Mouse (Mus musculus) kidney, embryonic 15.5 days (tissue): ENCODE results near the gene Tdp2. TPM values are rescaled to one million over a fixed set of nuclear protein-coding genes. Genes with fewer than 3 reads are reported as not detected.

Source experiments
- ATAC-seq: fragments of 200-750 bp; cut with Nextera tagmentation; replicated peaks from 2 replicates; pipeline ENCODE4 v1.8.0; 2017; ENCODE audit warnings: moderate TSS enrichment; ENCODE audit not compliant: low FRiP score
- H3K27ac ChIP-seq: fragments of 300-500 bp; sonication (generic); 2 replicates; pipeline ENCODE4 v1.5.1; 2015; ENCODE audit warnings: mild to moderate bottlenecking, inconsistent platforms
- H3K27me3 ChIP-seq: fragments of 300-500 bp; sonication (generic); 2 replicates; pipeline ENCODE4 v1.6.1; 2015; ENCODE audit warnings: inconsistent platforms
- H3K36me3 ChIP-seq: fragments of 300-500 bp; sonication (generic); 2 replicates; pipeline ENCODE4 v1.6.1; 2015; ENCODE audit warnings: inconsistent platforms
- H3K4me1 ChIP-seq: fragments of 300-500 bp; sonication (generic); 2 replicates; pipeline ENCODE4 v1.6.1; 2015; ENCODE audit warnings: inconsistent platforms
- H3K4me2 ChIP-seq: fragments of 300-500 bp; sonication (generic); 2 replicates; pipeline ENCODE4 v1.6.1; 2015; ENCODE audit warnings: moderate library complexity, mild to moderate bottlenecking, inconsistent platforms
- H3K4me3 ChIP-seq: fragments of 300-500 bp; sonication (generic); replicated peaks from 2 replicates; pipeline ENCODE4 v1.5.1; 2015; ENCODE audit warnings: mild to moderate bottlenecking, inconsistent platforms
- H3K9ac ChIP-seq: fragments of 300-500 bp; sonication (generic); 2 replicates; pipeline ENCODE4 v1.6.1; 2015; ENCODE audit warnings: mild to moderate bottlenecking, inconsistent platforms
- H3K9me3 ChIP-seq: fragments of 300-500 bp; sonication (generic); replicated peaks from 2 replicates; pipeline ENCODE4 v1.6.1; 2016; ENCODE audit warnings: inconsistent platforms
- WGBS: fragments of 180-500 bp; shearing (Covaris S2); methylation state at CpG from one replicate; pipeline ENCODE4 v1.1.7; 2015; ENCODE audit warnings: mixed read lengths; 5-methylcytosine and 5-hydroxymethylcytosine counted together
- polyA plus RNA-seq: library from polyadenylated mRNA; unstranded; fragments of >200 nt; fragmentation: Nextera tagmentation; extraction: Ambion mirVana; gene quantifications from 2 replicates; pipeline ENCODE4 v1.2.1, GENCODE M21; 2015

The Tdp2 gene
- polyA plus RNA-seq, 1 experiment from 2014 or later = 65.5 TPM

GRCm38 (mm10) chr13:24802131-24802691, 29.3 kb upstream of the Tdp2 start:
- Histone ChIP-seq H3K9me3 (no peaks in the 10 kb centered on the region), H3K9ac (peak overlapping the region; percentile 98), H3K27me3 (no peaks in the 10 kb centered on the region), H3K27ac (peak overlapping the region; percentile 99), H3K36me3 (peaks cover 20% of the 10 kb centered on the region), H3K4me3 (peak overlapping the region; percentile 91), H3K4me2 (peak overlapping the region; percentile 87), H3K4me1 (peaks cover 16% of the 10 kb centered on the region)
- ATAC-seq = no peak
- WGBS = under 1% methylated on average over 26 of the region's 26 CpGs

GRCm38 (mm10) chr13:24803196-24803595, 28.3 kb upstream of the Tdp2 start:
- Histone ChIP-seq H3K9me3 (no peaks in the 10 kb centered on the region), H3K27me3 (no peaks in the 10 kb centered on the region), H3K27ac (no peak overlapping the region), H3K9ac (peak overlapping the region; percentile 98), H3K4me3 (peak overlapping the region; percentile 91), H3K4me1 (peaks cover 16% of the 10 kb centered on the region), H3K4me2 (peak overlapping the region; percentile 87), H3K36me3 (peaks cover 30% of the 10 kb centered on the region)
- ATAC-seq = no peak
- WGBS = 19% methylated on average over 2 of the region's 2 CpGs

GRCm38 (mm10) chr13:24806079-24806478, 25.4 kb upstream of the Tdp2 start:
- peaks cover 10% of the 10 kb centered on the region for H3K4me1 ChIP-seq
- no peaks in the 10 kb centered on the region for H3K9me3 ChIP-seq
- no peak overlapping the region for H3K27ac ChIP-seq
- H3K4me3 ChIP-seq = no peak overlapping the region
- H3K36me3 ChIP-seq = peaks cover 58% of the 10 kb centered on the region
- H3K9ac ChIP-seq = no peak overlapping the region
- H3K27me3 ChIP-seq = no peaks in the 10 kb centered on the region
- ATAC-seq = no peak
- H3K4me2 ChIP-seq = no peak overlapping the region

GRCm38 (mm10) chr13:24812521-24812920, 19.0 kb upstream of the Tdp2 start:
- Histone ChIP-seq H3K9ac (no peak overlapping the region), H3K27me3 (no peaks in the 10 kb centered on the region), H3K4me3 (no peak overlapping the region), H3K9me3 (no peaks in the 10 kb centered on the region), H3K4me1 (no peaks in the 10 kb centered on the region), H3K36me3 (peaks cover 79% of the 10 kb centered on the region), H3K27ac (no peak overlapping the region), H3K4me2 (no peak overlapping the region)
- 96% methylated on average over 2 of the region's 2 CpGs for WGBS
- ATAC-seq = no peak

- no peak for ATAC-seq
- Histone ChIP-seq H3K4me1 (no peaks in the 10 kb centered on the region), H3K4me3 (no peak overlapping the region), H3K36me3 (peaks cover 72% of the 10 kb centered on the region), H3K27me3 (no peaks in the 10 kb centered on the region), H3K27ac (no peak overlapping the region), H3K9ac (no peak overlapping the region), H3K9me3 (no peaks in the 10 kb centered on the region), H3K4me2 (no peak overlapping the region)
- 83% methylated on average over 1 of the region's 1 CpGs for WGBS
Measured at GRCm38 (mm10) chr13:24814616-24815015, 16.9 kb upstream of the Tdp2 start.

DNA sequence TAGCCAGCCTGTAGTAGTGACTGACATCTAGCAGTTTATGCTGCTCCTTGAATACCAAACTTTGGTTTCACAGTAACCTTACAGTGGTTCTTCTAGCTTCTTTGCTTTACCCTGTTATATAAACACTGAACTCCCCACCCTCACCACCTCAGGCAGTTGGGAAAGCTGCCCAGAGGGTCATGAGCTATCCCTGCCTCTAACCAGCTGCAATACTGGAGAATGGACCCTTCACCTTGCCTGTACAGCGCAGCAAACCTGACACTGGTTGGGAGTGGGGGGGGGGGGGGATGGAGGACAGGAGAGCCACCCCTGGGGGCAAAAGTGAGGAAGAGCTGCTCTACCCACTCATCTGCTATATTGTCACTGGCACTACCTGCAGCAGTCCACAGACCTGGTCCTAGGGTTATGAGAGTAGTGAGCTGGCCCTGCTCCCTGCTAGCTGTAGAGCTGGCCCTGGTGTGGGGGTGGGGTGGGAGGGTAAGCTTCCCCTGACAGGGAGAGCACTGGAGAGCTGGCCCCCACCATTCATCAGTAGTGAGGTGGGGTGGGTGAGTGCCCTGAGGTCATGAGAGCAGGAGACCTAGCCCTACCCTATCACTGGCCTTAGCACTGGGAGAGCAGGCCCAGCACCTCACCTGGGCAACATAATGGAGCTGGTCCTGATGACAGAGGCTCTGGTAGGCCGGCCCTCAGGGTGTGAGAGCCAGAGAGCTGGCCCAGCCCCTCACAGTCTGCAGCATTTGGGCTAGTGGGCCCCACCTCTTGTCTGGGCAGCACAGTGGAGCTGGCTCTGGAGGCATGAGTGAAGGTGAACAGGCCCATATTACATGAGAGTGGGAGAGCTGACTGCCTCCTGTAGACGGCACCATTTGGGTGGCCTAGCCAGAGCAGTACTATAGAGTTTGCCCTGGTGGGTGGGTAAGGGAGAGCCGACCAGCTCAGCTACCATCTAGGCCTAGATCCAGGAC, 15.1 kb upstream of the Tdp2 start:
- H3K9ac ChIP-seq = no peak overlapping the region
- peaks cover 54% of the 10 kb centered on the region for H3K36me3 ChIP-seq
- no peaks in the 10 kb centered on the region for H3K4me1 ChIP-seq
- H3K4me3 ChIP-seq = no peak overlapping the region
- 55% methylated on average over 4 of the region's 4 CpGs for WGBS
- H3K27ac ChIP-seq = no peak overlapping the region
- H3K27me3 ChIP-seq = no peaks in the 10 kb centered on the region
- peak; percentile 84 for ATAC-seq
- no peaks in the 10 kb centered on the region for H3K9me3 ChIP-seq
- no peak overlapping the region for H3K4me2 ChIP-seq

- no peak for ATAC-seq
- Histone ChIP-seq H3K9me3 (no peaks in the 10 kb centered on the region), H3K27ac (no peak overlapping the region), H3K4me2 (no peak overlapping the region), H3K4me1 (no peaks in the 10 kb centered on the region), H3K4me3 (no peak overlapping the region), H3K36me3 (peaks cover 25% of the 10 kb centered on the region), H3K27me3 (no peaks in the 10 kb centered on the region), H3K9ac (no peak overlapping the region)
- WGBS = 79% methylated on average over 1 of the region's 1 CpGs
Measured at GRCm38 (mm10) chr13:24819931-24820330, 11.5 kb upstream of the Tdp2 start.

DNA sequence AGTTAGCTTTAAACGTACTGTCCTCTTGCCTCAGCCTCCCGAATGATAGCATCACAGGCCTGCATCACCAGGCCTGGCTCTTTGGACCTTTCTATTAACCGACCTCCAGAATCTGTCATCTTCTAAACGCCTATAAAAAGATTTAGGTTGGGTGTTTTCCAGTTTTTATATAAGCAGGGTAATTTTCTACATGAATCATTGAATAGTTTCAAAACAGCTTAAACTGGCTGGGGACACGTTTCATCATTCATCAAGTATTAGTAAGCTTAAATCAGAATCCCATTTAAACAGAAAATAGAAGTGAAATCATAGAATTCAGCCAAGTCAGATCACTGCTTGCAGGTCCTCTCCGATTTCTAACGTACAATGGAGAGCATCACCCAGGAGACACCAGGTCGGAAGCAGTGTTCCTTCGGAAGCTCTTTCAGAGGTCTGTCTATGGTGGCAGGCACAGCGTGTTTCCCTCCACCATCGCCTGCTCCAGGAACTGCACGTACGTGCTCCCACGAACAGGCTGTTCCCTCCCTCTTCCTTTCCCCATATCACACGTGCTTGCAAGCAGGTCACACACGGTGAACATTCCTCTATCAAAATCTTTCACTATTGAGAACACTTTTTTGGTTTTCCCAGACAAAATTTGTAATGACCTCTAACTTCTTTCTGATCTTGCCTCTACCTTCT, 8.7 kb upstream of the Tdp2 start:
- no peak for ATAC-seq
- Histone ChIP-seq H3K36me3 (peaks cover 13% of the 10 kb centered on the region), H3K4me2 (no peak overlapping the region)

GRCm38 (mm10) chr13:24824647-24825046, 6.8 kb upstream of the Tdp2 start:
- Histone ChIP-seq H3K9me3 (no peaks in the 10 kb centered on the region), H3K9ac (no peak overlapping the region), H3K4me2 (no peak overlapping the region), H3K4me3 (no peak overlapping the region), H3K27me3 (no peaks in the 10 kb centered on the region), H3K36me3 (peaks cover under 1% of the 10 kb centered on the region; the same call in 1 of the 2 replicates), H3K27ac (no peak overlapping the region), H3K4me1 (no peaks in the 10 kb centered on the region)
- no peak for ATAC-seq
- WGBS = 91% methylated on average over 4 of the region's 4 CpGs

More for the DNA sequence above, 8.7 kb upstream of the Tdp2 start:
- no peaks in the 10 kb centered on the region for H3K4me1 ChIP-seq
- H3K27ac ChIP-seq = no peak overlapping the region
- no peaks in the 10 kb centered on the region for H3K27me3 ChIP-seq
- no peaks in the 10 kb centered on the region for H3K9me3 ChIP-seq
- no peak overlapping the region for H3K9ac ChIP-seq
- H3K4me3 ChIP-seq = no peak overlapping the region
- 84% methylated on average over 16 of the region's 16 CpGs for WGBS

- Histone ChIP-seq H3K27me3 (no peaks in the 10 kb centered on the region), H3K36me3 (no peaks in the 10 kb centered on the region), H3K9me3 (no peaks in the 10 kb centered on the region), H3K9ac (no peak overlapping the region), H3K4me1 (0 out of 2 replicates have a peak, but pooled peaks cover 1% of the 10 kb centered on the region), H3K4me2 (no peak overlapping the region), H3K4me3 (no peak overlapping the region), H3K27ac (no peak overlapping the region)
- 89% methylated on average over 4 of the region's 4 CpGs for WGBS
- ATAC-seq = no peak
Measured at GRCm38 (mm10) chr13:24825587-24825986, 5.9 kb upstream of the Tdp2 start.

DNA sequence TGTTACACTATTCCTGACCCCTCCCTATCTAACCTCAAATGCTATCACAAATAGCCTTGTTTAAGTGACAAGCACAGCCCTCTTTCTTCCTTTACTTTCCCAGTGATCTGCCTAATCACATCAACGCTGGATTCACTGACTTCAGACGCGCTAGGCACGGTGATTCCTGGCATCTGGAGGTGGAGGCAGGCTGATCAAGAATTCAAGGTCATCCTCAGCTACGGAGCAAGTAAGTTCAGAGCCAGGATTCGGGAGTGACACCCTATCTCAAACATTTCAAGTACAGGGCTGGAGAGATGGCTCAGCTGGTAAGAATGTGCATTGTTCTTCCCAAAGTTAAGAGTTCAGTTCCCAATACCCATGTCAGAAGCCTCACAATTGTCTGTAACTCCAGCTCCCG, 5.4 kb upstream of the Tdp2 start:
- ATAC-seq = no peak
- H3K27ac ChIP-seq = no peak overlapping the region
- WGBS = 83% methylated on average over 7 of the region's 7 CpGs
- no peaks in the 10 kb centered on the region for H3K36me3 ChIP-seq
- no peak overlapping the region for H3K9ac ChIP-seq
- 0 out of 2 replicates have a peak, but pooled peaks cover 2% of the 10 kb centered on the region for H3K4me1 ChIP-seq
- H3K27me3 ChIP-seq = no peaks in the 10 kb centered on the region
- H3K4me2 ChIP-seq = no peak overlapping the region
- H3K9me3 ChIP-seq = no peaks in the 10 kb centered on the region
- H3K4me3 ChIP-seq = no peak overlapping the region
